Mouse (Mus musculus) E14TG2a.4 (cell line): ENCODE data around the gene Fam149a.

Experiments used
- CTCF ChIP-seq: conservative IDR thresholded peaks from 2 replicates; pipeline ENCODE4 v1.5.1; 2014; ENCODE audit warnings: low read length
- NANOG ChIP-seq: IDR thresholded peaks from 2 replicates; pipeline ENCODE4 v1.6.1; 2014; ENCODE audit warnings: borderline replicate concordance, low read length, mixed read lengths
- POU5F1 ChIP-seq: IDR thresholded peaks from 2 replicates; pipeline ENCODE4 v1.6.1; 2014; ENCODE audit warnings: low read length, borderline replicate concordance

GRCm38 (mm10) chr8:45420151-45420550 is 38.1 kb upstream of the Fam149a start:
- TF ChIP-seq CTCF (no peak), NANOG (no peak), POU5F1 (no peak)
